Mouse (Mus musculus) forebrain, postnatal 0 days (tissue): ENCODE measurements around the gene Kazald1. TPM values are rescaled to one million over a fixed set of nuclear protein-coding genes. Genes with fewer than 3 reads are reported as not detected.

Source experiments
- ATAC-seq: fragments of 200-750 bp; cut with Nextera tagmentation; 2 replicates; pipeline ENCODE4 v1.8.0; 2017; ENCODE audit warnings: mild to moderate bottlenecking, moderate library complexity
- DNase-seq: peaks from one replicate; pipeline ENCODE4 v3.0.0-alpha.2; 2015
- H3K27ac ChIP-seq: fragments of 300-500 bp; sonication (generic); 2 replicates; pipeline ENCODE4 v1.5.1; 2014; ENCODE audit warnings: low read depth, mild to moderate bottlenecking, antibody characterized with exemption, low read length, moderate library complexity, mixed read lengths
- H3K27me3 ChIP-seq: fragments of 300-500 bp; sonication (generic); 2 replicates; pipeline ENCODE4 v1.6.1; 2014; ENCODE audit warnings: mild to moderate bottlenecking, low read length, mixed read lengths; ENCODE audit not compliant: insufficient read depth
- H3K36me3 ChIP-seq: fragments of 300-500 bp; sonication (generic); 2 replicates; pipeline ENCODE4 v1.6.1; 2014; ENCODE audit warnings: mild to moderate bottlenecking, moderate library complexity; ENCODE audit not compliant: insufficient read depth
- H3K4me1 ChIP-seq: fragments of 300-500 bp; sonication (generic); 2 replicates; pipeline ENCODE4 v1.6.1; 2014; ENCODE audit warnings: antibody characterized with exemption; ENCODE audit not compliant: insufficient read depth
- H3K4me2 ChIP-seq: fragments of 300-500 bp; sonication (generic); 2 replicates; pipeline ENCODE4 v1.6.1; 2014; ENCODE audit warnings: low read depth, mild to moderate bottlenecking, moderate library complexity
- H3K4me3 ChIP-seq: fragments of 300-500 bp; sonication (generic); 2 replicates; pipeline ENCODE4 v1.5.1; 2014; ENCODE audit warnings: low read depth, low read length, mixed read lengths
- H3K9ac ChIP-seq: fragments of 300-500 bp; sonication (generic); 2 replicates; pipeline ENCODE4 v1.6.1; 2014; ENCODE audit warnings: mild to moderate bottlenecking
- H3K9me3 ChIP-seq: fragments of 300-500 bp; sonication (generic); 2 replicates; pipeline ENCODE4 v1.6.1; 2016; ENCODE audit warnings: low read length
- CTCF ChIP-seq: sonication (generic); IDR thresholded peaks from 2 replicates; pipeline ENCODE4 v1.5.1; 2016; ENCODE audit warnings: antibody characterized with exemption, control low read depth, low read depth
- WGBS: fragments of 180-500 bp; shearing (Covaris S2); extraction: QIAGEN DNeasy Blood & Tissue Kit; methylation state at CpG from one replicate; pipeline ENCODE4 v1.1.7; 2014; 5-methylcytosine and 5-hydroxymethylcytosine counted together
- polyA plus RNA-seq: library from polyadenylated mRNA; unstranded; fragments of >200 nt; fragmentation: Nextera tagmentation; extraction: Ambion mirVana; gene quantifications from 2 replicates; pipeline ENCODE4 v1.2.1, GENCODE M21; 2015
- total RNA-seq: library from RNA; depleted of rRNA; stranded (reverse); fragments of >200 nt; gene quantifications from 2 replicates; pipeline ENCODE4 v1.2.3, GENCODE M21; 2014

Gene Kazald1
- total and polyA plus RNA-seq, 2 experiments from 2014 or later = 1.7 to 6.1 TPM

DNA sequence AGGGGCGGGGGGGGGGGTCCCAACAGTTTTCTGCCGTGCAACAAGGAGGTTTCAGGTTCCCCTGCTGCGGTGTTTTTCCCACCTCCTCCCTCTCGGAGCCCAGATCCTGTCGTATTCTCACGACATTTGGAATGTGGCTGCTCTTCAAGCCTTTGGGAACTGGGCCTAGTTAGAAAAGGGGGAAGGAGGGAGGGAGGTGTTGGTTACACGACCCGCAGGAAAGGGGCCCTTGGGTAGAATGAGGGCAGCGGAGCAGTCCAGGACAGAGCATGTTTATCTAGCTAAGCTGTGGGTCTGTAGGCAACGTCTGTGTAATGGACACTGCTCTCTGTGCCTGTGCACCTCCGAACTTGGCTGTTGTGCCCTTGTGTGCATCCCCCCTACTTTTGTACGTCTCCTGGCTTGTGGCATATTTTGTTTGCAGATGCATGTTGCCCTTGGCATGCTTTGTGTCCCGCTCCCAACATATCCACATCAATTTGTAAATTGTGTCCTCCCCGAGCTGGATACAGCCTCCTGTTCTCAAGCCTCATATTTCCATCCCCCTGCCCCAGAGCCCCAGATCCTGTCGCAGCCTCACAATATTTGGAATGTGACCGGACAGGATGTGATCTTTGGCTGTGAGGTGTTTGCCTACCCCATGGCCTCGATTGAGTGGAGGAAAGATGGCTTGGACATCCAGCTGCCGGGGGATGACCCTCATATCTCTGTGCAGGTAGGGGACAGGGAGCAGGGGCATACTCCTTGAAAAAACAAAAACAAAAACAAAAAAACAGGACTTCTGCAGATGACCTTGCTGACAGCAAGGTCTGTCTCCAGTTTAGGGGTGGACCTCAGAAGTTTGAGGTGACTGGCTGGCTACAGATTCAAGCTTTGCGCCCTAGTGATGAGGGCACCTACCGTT, 3.0 kb downstream of the Kazald1 start:
- peaks cover 57% of the 10 kb centered on the region for H3K27me3 ChIP-seq
- peaks cover 11% of the 10 kb centered on the region for H3K4me1 ChIP-seq
- DNase-seq (no peak), ATAC-seq (no peak)
- H3K9me3 ChIP-seq = no peaks in the 10 kb centered on the region
- no peak overlapping the region for H3K4me2 ChIP-seq
- no peaks in the 10 kb centered on the region for H3K36me3 ChIP-seq
- TF ChIP-seq CTCF = no peak
- H3K4me3 ChIP-seq = no peak overlapping the region
- 9% methylated on average over 20 of the region's 20 CpGs for WGBS
- no peak overlapping the region for H3K9ac ChIP-seq
- H3K27ac ChIP-seq = no peak overlapping the region

GRCm38 (mm10) chr19:45078971-45079764, 4.1 kb downstream of the Kazald1 start:
- TF ChIP-seq CTCF = peak; percentile 56
- Histone ChIP-seq H3K27ac (no peak overlapping the region), H3K4me2 (peak overlapping the region; percentile 53), H3K4me3 (peak overlapping the region; percentile 29; the same call in 1 of the 2 replicates), H3K36me3 (no peaks in the 10 kb centered on the region), H3K4me1 (peaks cover 11% of the 10 kb centered on the region), H3K9ac (peak overlapping the region; percentile 37; the same call in 1 of the 2 replicates), H3K9me3 (no peaks in the 10 kb centered on the region), H3K27me3 (peaks cover 57% of the 10 kb centered on the region)
- ATAC-seq (0 out of 2 replicates have a peak, but pooled peaks have one; percentile 10), DNase-seq (no peak)
- 4% methylated on average over 17 of the region's 17 CpGs for WGBS

DNA sequence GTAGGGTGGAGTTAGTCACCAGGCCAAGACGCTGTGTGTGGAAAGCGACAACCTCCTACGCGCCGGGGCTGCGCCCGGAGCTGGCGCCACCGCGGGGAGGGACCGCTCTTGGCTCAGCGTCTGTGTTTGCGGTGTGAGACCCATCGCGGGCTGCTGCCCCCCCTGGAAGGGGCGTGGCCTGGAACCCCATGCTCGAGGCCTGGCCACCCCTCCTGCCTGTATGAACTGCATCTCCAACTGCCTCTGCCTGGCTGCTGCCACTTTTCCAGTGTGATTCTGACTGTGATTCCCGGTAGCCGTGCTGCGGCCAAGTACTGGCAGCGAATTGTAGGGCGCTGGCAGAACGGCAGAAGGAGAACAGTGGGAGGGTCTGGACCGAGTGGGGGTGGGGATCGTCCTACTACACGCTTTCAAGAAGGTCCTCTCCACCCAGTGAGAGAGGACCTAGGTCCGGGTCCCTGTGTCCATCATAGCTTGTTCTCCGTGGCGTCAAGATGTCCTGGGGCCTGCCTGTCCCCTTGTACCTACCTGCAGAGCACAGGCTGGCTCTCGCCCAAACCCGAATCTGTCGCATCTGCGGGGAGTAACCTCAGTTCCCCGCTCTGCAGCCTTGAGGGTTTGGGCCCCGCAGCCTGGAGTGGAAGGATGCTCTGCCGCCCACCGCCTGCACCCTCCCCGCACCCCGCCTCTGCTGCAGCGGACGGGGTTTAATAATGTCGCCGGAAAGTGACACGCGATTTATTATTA, 4.9 kb downstream of the Kazald1 start:
- peaks cover 57% of the 10 kb centered on the region for H3K27me3 ChIP-seq

DNA sequence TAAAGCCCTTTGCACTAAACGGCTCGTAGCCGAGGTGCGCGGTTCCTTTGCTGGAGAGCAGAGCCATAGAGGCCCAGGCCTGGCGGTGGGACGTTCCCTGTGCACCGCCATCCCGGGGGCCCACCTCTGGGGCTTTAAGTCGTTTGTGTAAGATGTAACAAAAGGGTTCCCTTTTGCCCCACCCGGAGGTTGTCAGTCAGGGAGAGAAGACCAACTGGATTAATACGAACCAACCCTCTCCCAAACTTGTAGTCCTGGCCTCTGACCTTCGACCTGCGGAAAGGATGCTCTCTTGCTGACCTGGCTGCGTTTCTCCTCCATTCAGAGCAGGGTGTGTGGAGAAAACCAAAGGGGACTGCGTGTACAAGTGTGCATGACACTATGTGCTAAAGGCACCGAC, 5.7 kb downstream of the Kazald1 start:
- no peak for TF ChIP-seq CTCF
- DNase-seq = peak; percentile 17
- ATAC-seq = no peak
- Histone ChIP-seq H3K36me3 (no peaks in the 10 kb centered on the region), H3K27me3 (peaks cover 53% of the 10 kb centered on the region), H3K4me1 (peaks cover 11% of the 10 kb centered on the region), H3K9ac (peak overlapping the region; percentile 37; the same call in 1 of the 2 replicates), H3K4me3 (peak overlapping the region; percentile 29), H3K27ac (no peak overlapping the region), H3K9me3 (no peaks in the 10 kb centered on the region), H3K4me2 (peak overlapping the region; percentile 53)
- 1% methylated on average over 17 of the region's 17 CpGs for WGBS

More for the DNA sequence above, 4.9 kb downstream of the Kazald1 start:
- H3K9me3 ChIP-seq = no peaks in the 10 kb centered on the region
- no peak for TF ChIP-seq CTCF
- H3K4me1 ChIP-seq = peaks cover 11% of the 10 kb centered on the region
- peak overlapping the region; percentile 37 for H3K9ac ChIP-seq
- no peaks in the 10 kb centered on the region for H3K36me3 ChIP-seq
- peak overlapping the region; percentile 29 for H3K4me3 ChIP-seq
- H3K27ac ChIP-seq = no peak overlapping the region
- peak; percentile 37 for DNase-seq
- peak overlapping the region; percentile 53 for H3K4me2 ChIP-seq
- ATAC-seq = no peak
- 2% methylated on average over 45 of the region's 45 CpGs for WGBS

- no peaks in the 10 kb centered on the region for H3K36me3 ChIP-seq
- H3K9me3 ChIP-seq = no peaks in the 10 kb centered on the region
- 0% methylated on average over 5 of the region's 5 CpGs for WGBS
- H3K4me1 ChIP-seq = peaks cover 11% of the 10 kb centered on the region
- 0 out of 2 replicates have a peak overlapping the region, but pooled peaks have one; percentile 29 for H3K4me3 ChIP-seq
- peak; percentile 55; the same call in 1 of the 2 replicates for ATAC-seq
- peak overlapping the region; percentile 53 for H3K4me2 ChIP-seq
- H3K9ac ChIP-seq = no peak overlapping the region
- H3K27ac ChIP-seq = no peak overlapping the region
- peak; percentile 97 for TF ChIP-seq CTCF
- peak; percentile 88 for DNase-seq
- peaks cover 53% of the 10 kb centered on the region for H3K27me3 ChIP-seq
Measured at GRCm38 (mm10) chr19:45081279-45081678, 6.2 kb downstream of the Kazald1 start.

- peaks cover 47% of the 10 kb centered on the region for H3K27me3 ChIP-seq
- 16% methylated on average over 11 of the region's 11 CpGs for WGBS
Measured at GRCm38 (mm10) chr19:45081841-45082550, 7.0 kb downstream of the Kazald1 start.

More at GRCm38 (mm10) chr19:45081841-45082550, 7.0 kb downstream of the Kazald1 start:
- DNase-seq (peak; percentile 48), ATAC-seq (no peak)
- Histone ChIP-seq H3K4me2 (no peak overlapping the region), H3K9me3 (no peaks in the 10 kb centered on the region), H3K27ac (no peak overlapping the region), H3K9ac (no peak overlapping the region), H3K36me3 (no peaks in the 10 kb centered on the region), H3K4me1 (peaks cover 6% of the 10 kb centered on the region), H3K4me3 (no peak overlapping the region)
- TF ChIP-seq CTCF = peak; percentile 57; the same call in 1 of the 2 replicates
